Mouse (Mus musculus) layer of hippocampus, adult 11-12 months (tissue): ENCODE results near the gene Dhx35.
A peak's percentile ranks its signal among the peaks of the same experiment; 100 is the strongest.

Experiments used
- DNase-seq: peaks from one replicate; pipeline ENCODE4 v3.0.0; 2022; ENCODE audit warnings: low spot score

Gene Dhx35

DNA sequence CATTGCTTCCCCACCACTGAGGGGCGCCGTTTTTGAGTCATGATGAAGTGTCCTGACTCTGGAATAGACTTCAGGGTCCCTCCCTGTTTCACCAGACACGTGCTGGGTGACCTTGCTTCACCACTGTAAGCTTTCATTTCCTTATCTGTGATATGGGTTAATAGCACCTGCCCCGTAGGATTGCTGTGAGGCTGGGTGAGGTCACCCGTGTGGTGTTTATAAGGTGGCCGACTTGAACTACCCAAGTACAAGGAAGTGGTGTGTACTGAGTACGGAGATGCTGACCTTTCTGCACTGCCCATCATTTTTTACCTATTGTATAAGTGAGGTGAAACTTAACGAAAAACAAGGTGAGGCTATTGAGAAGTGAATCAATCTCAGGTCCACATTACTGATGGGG, 9.0 kb downstream of the Dhx35 start:
- no peak for DNase-seq

- DNase-seq, result no peak
Observed at GRCm38 (mm10) chr2:158815686-158816085, 21.1 kb downstream of the Dhx35 start.

DNA sequence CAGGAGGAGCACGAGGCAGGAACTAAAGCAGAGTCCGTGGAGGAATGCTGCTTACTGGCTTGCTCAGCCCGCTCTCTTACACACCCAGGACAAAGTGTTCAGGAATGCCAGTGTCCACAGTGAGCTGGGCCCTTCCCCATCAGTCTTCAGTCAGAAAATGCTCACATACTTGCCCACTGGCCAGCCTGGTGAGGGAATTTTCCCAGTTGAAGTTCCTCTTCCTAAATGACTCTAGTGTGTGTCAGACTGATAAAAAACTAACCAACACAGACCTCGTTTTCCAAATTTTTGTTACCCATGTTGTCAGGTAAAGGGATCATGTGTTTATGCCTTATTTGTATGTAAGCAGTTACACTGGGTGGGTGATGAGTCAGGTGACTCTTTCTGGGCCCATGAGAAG, 21.6 kb downstream of the Dhx35 start:
- no peak for DNase-seq

GRCm38 (mm10) chr2:158817708-158818107, 23.1 kb downstream of the Dhx35 start:
- no peak for DNase-seq

GRCm38 (mm10) chr2:158828124-158828523, 33.5 kb downstream of the Dhx35 start:
- DNase-seq, result no peak

GRCm38 (mm10) chr2:158829746-158830145, 35.1 kb downstream of the Dhx35 start:
- no peak for DNase-seq

DNA sequence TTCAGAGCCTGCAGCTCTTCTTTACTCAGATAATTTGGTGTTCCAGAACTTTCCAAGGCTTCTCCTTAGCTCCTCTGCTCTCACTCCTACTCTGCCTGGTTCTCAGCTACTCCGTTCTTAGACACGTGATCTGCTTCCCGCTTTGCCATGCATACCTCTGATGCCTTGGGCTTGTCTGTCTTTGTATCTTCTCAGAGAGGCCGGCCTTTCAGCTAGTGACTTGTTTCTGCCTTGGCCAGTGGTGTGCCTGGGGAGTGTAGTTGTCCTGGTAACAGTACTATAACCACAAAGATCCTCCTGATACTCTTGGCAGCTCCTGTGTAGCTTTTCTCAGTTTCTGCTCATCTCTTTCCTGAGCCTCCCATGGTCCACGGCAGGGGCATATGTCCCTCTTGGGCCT, 38.6 kb downstream of the Dhx35 start:
- DNase-seq, result no peak

- no peak for DNase-seq
Observed at GRCm38 (mm10) chr2:158833645-158834044, 39.0 kb downstream of the Dhx35 start.

- DNase-seq, result no peak
Observed at GRCm38 (mm10) chr2:158843287-158843686, 48.7 kb downstream of the Dhx35 start.

- no peak for DNase-seq
Observed at GRCm38 (mm10) chr2:158845031-158845430, 50.4 kb downstream of the Dhx35 start.

DNA sequence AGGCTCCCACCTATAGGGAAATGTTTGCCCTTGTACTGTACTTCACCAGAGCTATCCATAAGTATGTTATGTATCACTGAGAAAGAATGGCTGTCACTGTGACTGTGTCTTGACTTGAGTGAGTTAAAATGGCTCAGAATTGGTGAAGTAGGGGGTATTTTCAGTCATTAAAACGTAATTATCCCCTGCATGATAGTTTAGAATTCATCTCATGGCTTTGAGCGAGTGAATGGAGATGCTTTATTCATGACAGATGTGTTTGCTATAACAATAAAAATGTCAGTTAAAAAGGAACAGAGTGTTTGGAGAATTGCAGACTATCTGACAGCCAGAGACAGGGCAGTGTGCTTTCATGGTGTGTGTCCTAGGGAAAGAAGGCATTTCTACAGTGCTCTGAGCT, 51.6 kb downstream of the Dhx35 start:
- no peak for DNase-seq

DNA sequence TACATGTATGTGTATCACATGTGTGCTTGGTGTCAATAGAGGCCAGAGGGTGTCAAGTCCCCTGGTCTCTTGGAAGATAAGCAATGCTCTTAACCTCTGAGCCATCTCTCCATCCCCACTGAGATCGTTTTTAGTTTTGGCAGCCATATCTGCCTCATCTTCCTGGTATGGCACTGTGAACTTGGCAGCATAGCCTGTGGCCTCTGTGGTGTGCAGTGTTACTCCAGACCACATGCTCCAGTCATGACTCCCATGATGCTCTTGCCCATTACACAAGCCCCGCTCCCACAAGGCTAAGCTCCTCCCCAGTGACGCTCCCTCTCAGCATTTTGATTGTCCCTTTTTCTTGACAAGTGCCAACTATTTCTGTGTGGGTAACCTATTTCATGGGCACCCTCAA, 53.4 kb downstream of the Dhx35 start:
- DNase-seq, result no peak

DNA sequence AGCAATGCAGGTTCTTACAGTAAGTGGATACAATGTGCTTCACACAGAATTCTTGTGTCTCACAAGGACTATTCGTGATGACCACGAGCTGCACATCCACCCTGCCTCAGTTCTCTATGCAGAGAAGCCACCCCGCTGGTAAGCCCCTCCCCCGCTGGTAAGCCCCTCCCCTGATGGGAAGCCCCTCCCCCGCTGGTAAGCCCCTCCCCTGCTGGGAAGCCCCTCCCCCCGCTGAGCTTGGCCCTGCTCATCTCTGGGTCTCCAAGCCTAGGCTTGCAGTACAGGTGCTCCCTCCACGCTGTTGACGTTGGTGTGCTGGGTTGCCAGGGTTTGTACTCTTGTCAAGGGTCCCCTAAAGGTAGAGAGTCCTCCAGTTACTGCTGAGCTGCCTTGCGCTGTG, 54.8 kb downstream of the Dhx35 start:
- no peak for DNase-seq

DNA sequence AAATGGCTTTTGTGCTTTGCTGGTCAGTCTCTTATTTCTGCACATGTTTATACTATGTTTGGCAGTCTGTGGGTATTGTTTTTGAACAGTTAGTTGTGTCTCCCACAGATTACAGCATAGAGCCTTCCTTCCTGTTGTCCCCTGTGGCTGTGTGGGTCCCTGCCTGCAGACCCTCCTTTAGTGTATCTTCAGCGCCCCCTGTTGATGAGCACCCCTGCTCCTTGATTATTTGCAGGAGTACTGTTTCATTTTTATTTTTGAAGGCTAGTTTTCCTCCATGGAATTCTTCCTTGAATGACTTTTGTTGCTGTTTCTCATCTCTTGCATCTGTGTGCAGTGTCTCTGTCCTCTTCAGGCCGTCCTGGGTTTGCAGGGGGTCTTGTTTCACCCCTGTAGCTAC, 58.0 kb downstream of the Dhx35 start:
- peak; percentile 53 for DNase-seq

DNA sequence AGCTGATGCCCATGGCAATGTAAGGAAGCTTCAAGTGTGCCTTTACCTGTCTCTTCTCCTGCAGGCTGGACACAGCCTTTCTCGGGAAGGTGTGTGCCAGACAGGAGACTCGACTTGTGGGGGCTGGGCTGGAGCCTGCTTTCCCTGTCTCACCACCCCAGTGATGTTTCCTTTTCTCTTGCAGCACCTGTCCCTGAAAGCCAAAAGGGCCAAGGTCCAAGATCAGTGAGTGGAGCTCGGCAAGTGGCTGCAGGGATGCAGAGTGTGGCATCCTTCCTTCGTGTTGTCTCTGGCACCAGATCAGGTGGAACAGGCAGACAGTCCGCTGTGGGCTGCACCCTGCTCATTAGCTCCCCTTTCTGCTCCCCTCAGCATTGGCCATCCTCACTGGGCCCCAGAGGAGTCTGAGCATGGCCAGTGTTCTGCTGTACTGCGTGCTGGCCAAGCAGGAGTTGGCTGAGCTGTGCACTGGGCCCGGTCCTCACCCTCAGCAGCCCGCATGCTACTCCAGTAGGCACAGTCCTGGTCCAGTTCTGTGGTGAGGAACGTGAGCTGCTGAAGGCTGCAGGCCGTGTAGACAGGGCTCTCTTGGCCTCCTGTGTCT, 62.4 kb downstream of the Dhx35 start:
- DNase-seq, result no peak

DNA sequence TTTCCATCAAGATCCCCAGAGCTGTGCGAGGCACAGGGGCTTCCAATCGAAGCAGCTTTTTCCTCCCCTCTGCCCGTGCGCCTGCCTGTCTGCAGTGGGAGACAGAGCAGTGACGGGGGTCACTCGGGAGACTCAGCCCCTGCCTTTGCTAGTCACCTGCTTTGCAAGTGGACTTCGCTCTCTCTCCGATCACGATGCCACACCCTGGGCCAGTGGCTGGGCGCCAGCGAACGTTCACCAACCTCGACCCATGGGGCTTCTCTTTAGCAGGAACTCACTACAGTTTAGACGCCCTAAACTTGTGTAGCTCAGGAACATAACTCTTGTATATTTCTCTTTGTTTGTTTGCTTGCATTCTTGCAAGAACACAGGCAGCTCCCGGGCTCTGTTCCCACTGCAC, 63.0 kb downstream of the Dhx35 start:
- DNase-seq, result no peak

DNA sequence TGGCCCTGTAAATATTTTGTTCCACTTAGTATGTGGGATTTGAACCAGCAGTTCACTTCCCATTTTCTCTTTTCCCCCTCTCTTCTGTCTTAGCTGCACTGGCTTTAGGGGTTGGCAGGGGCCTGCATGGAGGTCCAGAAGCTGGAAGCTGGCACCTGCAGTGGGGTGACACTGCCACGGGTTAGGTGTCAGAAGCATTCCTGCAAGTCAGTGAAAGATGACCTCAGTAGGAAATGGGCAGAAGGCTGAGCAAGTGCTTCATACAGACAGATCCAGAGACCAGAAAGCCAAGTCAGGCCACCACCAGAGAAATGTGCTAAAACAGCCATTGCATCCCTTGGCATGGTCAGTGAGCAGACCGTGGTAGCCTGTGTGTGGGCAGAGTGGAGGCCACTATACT, 66.5 kb downstream of the Dhx35 start:
- no peak for DNase-seq

GRCm38 (mm10) chr2:158863341-158864125, 68.9 kb downstream of the Dhx35 start:
- peak; percentile 60 for DNase-seq

DNA sequence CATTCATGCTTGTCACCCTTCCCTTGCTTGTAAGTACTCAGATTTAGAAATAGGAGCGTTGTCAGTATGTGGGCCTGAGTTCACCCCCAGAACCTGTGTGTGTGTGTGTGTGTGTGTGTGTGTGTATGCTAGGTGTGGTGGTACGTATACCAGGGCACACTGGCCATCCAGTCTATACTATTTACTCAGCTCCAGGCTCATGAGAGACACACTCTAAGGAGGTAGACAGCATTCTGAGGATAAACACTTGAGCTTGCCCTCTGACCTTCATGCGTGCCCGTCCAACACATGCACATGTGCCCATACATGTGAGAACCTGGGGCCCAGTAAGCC, 69.5 kb downstream of the Dhx35 start:
- no peak for DNase-seq

DNA sequence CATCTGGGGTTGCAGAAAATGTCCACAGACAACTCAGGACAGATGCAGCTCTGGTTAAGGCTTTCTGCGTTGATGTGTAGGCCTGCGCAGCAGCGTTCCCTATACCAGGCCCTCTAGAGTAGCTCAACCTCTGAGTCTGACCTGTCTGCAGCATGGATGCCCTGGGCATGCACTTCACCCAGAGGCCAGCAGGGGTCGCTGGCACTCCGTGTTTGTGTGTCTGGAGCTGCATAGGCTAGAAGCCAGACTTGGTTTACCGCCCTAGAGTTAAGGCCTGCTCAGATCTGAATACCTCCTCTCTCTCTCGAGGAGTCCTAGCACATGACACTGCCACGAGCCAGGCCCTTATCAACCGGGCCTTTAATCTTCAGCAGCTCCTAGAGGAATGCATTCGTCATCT, 70.8 kb downstream of the Dhx35 start:
- peak; percentile 84 for DNase-seq

DNA sequence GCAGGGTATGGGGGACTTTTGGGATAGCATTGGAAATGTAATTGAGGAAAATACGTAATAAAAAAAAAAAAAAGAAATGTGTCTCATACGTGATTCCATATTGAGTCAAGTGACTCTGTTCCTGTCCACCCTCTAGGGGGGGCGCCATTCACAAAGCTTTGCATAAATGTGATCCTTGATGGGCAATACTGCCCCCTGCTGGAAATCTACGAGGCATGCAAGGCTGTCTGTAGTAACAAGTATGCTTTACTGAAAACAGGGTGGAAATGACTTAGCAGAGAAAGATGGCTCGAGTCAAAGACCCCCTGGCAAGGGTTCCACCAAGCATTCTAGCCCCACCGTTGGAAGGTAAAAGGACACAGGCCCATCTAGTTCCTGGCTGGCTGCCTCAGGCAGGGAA, 92.0 kb downstream of the Dhx35 start:
- DNase-seq, result no peak

DNA sequence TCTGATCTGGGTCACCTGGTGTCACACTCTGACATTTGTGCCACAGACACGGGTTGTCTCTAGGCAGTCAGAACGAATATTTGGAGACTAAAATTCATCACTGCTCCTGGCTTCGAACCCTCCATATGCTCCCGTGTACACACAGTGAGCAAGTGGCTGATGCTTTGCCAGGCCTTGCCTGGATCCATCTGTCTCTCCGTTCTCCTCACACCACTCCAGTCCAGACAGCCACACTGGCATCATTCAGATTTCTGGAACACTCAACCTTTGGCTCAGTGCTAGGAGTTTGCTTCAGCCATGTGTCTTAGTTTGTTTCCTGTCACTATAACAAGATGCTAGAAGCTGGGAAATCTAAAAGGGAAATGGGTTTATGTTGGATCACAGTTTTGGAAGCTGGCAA, 93.9 kb downstream of the Dhx35 start:
- no peak for DNase-seq

DNA sequence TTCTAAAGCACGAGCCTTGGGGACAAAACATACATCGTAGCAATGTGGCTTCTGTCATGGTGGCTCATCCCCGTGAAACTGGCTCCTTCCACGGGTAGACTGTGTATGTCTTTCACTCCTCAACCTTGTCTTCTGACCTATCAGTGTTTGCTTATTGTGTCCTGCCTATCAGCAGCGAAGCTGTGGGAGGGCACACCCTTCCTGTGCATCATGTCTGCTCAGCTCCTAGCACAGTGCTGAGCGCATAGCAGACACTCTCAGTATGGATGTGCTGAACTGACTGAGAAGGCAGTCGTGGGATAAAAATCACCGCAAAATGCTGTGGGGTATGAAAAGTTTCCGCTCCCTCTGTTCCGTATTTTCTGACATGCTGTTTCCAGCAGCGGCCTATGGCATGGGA, 94.6 kb downstream of the Dhx35 start:
- no peak for DNase-seq

DNA sequence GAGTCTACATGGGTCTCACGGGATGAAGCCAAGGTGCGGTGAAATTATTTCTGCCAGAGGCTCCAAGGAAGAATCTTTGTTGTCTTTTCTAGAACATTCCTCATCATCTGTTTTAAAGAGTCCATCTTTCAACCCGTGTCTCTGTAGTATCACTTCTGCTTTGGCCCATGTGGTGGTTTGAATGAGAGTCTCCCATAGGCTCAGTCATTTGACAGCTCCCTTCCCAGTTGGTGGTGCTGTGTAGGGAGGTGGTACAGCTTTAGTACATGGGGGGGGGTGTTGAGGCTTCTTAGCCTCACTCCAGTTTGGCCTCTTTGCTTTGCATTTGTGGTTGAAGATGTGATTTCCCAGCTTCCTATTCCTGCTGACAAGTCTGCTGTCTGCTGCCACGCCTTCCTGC, 96.7 kb downstream of the Dhx35 start:
- no peak for DNase-seq
